Mouse (Mus musculus) forebrain, embryonic 11.5 days (tissue): Measurements from ENCODE around the gene Klf7. TPM values are rescaled to one million over a fixed set of nuclear protein-coding genes. Genes with fewer than 3 reads are reported as not detected.

ENCODE experiments used
- ATAC-seq: fragments of 200-750 bp; cut with Nextera tagmentation; replicated peaks from 2 replicates; pipeline ENCODE4 v1.8.0; 2017; ENCODE audit warnings: moderate TSS enrichment; ENCODE audit not compliant: low FRiP score
- DNase-seq: peaks from one replicate; pipeline ENCODE4 v3.0.0-alpha.2; 2017; ENCODE audit warnings: low spot score
- H3K27ac ChIP-seq: fragments of 300-500 bp; sonication (generic); 2 replicates; pipeline ENCODE4 v1.5.1; 2014; ENCODE audit warnings: low read depth, low read length
- H3K27me3 ChIP-seq: fragments of 300-500 bp; sonication (generic); 2 replicates; pipeline ENCODE4 v1.6.1; 2014; ENCODE audit warnings: mild to moderate bottlenecking, low read length, mixed read lengths; ENCODE audit not compliant: control insufficient read depth, insufficient read depth
- H3K36me3 ChIP-seq: fragments of 300-500 bp; sonication (generic); 2 replicates; pipeline ENCODE4 v1.6.1; 2014; ENCODE audit warnings: mild to moderate bottlenecking, low read length, moderate library complexity, mixed read lengths; ENCODE audit not compliant: control insufficient read depth, insufficient read depth
- H3K4me1 ChIP-seq: fragments of 300-500 bp; sonication (generic); replicated peaks from 2 replicates; pipeline ENCODE4 v1.6.1; 2014; ENCODE audit warnings: low read length, mixed read lengths; ENCODE audit not compliant: control insufficient read depth, insufficient read depth
- H3K4me2 ChIP-seq: fragments of 300-500 bp; sonication (generic); 2 replicates; pipeline ENCODE4 v1.6.1; 2014; ENCODE audit warnings: low read depth, mild to moderate bottlenecking, low read length, moderate library complexity, mixed read lengths; ENCODE audit not compliant: severe bottlenecking
- H3K4me3 ChIP-seq: fragments of 300-500 bp; sonication (generic); 2 replicates; pipeline ENCODE4 v1.5.1; 2014; ENCODE audit warnings: low read depth, low read length
- H3K9ac ChIP-seq: fragments of 300-500 bp; sonication (generic); 2 replicates; pipeline ENCODE4 v1.6.1; 2014; ENCODE audit warnings: low read length
- H3K9me3 ChIP-seq: fragments of 300-500 bp; sonication (generic); 2 replicates; pipeline ENCODE4 v1.6.1; 2016; ENCODE audit warnings: low read length, mixed read lengths; ENCODE audit not compliant: control insufficient read depth
- WGBS: fragments of 180-500 bp; shearing (Covaris S2); extraction: QIAGEN DNeasy Blood & Tissue Kit; methylation state at CpG from one replicate; pipeline ENCODE4 v1.1.7; 2014; 5-methylcytosine and 5-hydroxymethylcytosine counted together
- polyA plus RNA-seq: library from polyadenylated mRNA; unstranded; fragments of >200 nt; fragmentation: Nextera tagmentation; extraction: Ambion mirVana; gene quantifications from 2 replicates; pipeline ENCODE4 v1.2.1, GENCODE M21; 2014

Gene Klf7
- polyA plus RNA-seq, 1 experiment from 2014 or later, result 24.8 TPM

- no peak overlapping the region for H3K4me3 ChIP-seq
- no peak overlapping the region for H3K4me2 ChIP-seq
- peaks cover 2% of the 10 kb centered on the region; the same call in 1 of the 2 replicates for H3K4me1 ChIP-seq
- ATAC-seq (no peak), DNase-seq (no peak)
- no peaks in the 10 kb centered on the region for H3K9me3 ChIP-seq
- WGBS, result 88% methylated on average over 7 of the region's 7 CpGs
- H3K36me3 ChIP-seq, result no peaks in the 10 kb centered on the region
- H3K9ac ChIP-seq, result no peak overlapping the region
- H3K27ac ChIP-seq, result no peak overlapping the region
- H3K27me3 ChIP-seq, result no peaks in the 10 kb centered on the region
These were observed 85.1 kb downstream of the Klf7 start for GRCm38 (mm10) chr1:64036881-64037452.

GRCm38 (mm10) chr1:64035804-64036203 lies 86.3 kb downstream of the Klf7 start:
- Histone ChIP-seq H3K9me3 (no peaks in the 10 kb centered on the region), H3K4me3 (no peak overlapping the region), H3K27ac (no peak overlapping the region), H3K9ac (no peak overlapping the region), H3K36me3 (no peaks in the 10 kb centered on the region), H3K27me3 (no peaks in the 10 kb centered on the region), H3K4me1 (peaks cover 2% of the 10 kb centered on the region; the same call in 1 of the 2 replicates), H3K4me2 (no peak overlapping the region)
- 79% methylated on average over 7 of the region's 7 CpGs for WGBS
- no peak for DNase-seq
- no peak for ATAC-seq

DNA sequence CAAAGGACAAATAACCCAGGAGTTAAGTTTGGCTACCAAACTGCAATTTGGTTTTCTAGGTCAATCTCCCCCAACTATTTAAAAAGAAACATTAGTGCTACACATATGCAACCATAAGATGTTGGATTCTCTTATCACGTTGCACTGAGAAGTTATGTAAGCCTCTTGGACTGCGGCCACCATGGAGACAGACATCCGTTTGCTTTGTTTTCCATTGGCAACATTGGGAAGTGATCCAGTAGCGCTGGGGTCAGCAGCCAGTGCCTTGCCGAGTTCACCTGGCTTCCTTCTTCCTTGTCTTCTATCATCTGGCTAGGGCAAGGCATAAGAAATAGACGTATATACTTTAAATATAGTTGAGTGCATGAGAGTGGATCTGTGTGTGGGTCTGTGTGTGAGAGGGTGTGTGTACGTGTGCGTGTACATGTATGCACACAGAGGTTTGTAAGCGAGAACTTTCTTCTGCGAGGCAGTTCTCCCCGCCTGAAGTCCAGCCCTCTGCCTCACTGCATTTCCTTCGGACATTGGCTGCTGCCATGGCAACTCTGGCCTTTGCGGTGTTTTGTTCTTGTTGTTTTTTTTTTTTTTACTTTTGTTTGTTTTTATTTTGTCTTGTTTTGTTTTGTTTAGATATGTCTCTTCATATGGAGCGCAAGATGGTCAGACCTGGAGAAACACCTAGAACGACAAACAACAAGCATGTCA lies 86.8 kb downstream of the Klf7 start:
- H3K4me1 ChIP-seq, result peaks cover 2% of the 10 kb centered on the region; the same call in 1 of the 2 replicates
- no peak overlapping the region for H3K4me3 ChIP-seq
- no peak for ATAC-seq
- H3K4me2 ChIP-seq, result no peak overlapping the region
- WGBS, result 86% methylated on average over 15 of the region's 15 CpGs
- no peaks in the 10 kb centered on the region for H3K27me3 ChIP-seq
- no peak overlapping the region for H3K9ac ChIP-seq
- no peak for DNase-seq
- no peak overlapping the region for H3K27ac ChIP-seq
- no peaks in the 10 kb centered on the region for H3K36me3 ChIP-seq
- H3K9me3 ChIP-seq, result no peaks in the 10 kb centered on the region

GRCm38 (mm10) chr1:64032502-64033231 lies 89.4 kb downstream of the Klf7 start:
- WGBS, result 85% methylated on average over 9 of the region's 9 CpGs

DNA sequence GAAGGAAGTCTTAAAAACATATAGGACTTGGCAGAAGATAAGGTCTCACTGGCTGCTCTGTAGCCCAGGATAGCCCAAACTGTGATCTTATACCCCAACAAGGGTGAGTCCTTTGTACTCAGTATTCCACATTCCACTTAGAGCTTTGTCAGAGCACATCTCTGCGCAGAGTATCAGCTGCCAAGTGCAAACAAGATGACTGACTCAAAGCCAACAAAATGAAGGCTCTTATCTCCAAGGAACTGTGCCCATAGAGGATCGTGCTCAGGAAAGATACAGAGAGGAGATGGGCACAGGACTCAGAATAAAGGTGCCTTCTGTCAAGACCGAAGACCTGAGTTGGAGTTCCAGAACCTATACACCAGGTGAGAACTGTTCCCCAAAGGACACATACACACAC lies 100.1 kb downstream of the Klf7 start:
- WGBS, result 93% methylated on average over 3 of the region's 3 CpGs
- DNase-seq (no peak), ATAC-seq (no peak)
- Histone ChIP-seq H3K27ac (no peak overlapping the region), H3K4me3 (no peak overlapping the region), H3K9me3 (no peaks in the 10 kb centered on the region), H3K4me1 (peaks cover 5% of the 10 kb centered on the region; the same call in 1 of the 2 replicates), H3K9ac (no peak overlapping the region), H3K36me3 (no peaks in the 10 kb centered on the region), H3K4me2 (no peak overlapping the region), H3K27me3 (no peaks in the 10 kb centered on the region)

More at GRCm38 (mm10) chr1:64032502-64033231, 89.4 kb downstream of the Klf7 start:
- no peaks in the 10 kb centered on the region for H3K36me3 ChIP-seq
- H3K4me3 ChIP-seq, result no peak overlapping the region
- H3K9me3 ChIP-seq, result no peaks in the 10 kb centered on the region
- no peak overlapping the region for H3K9ac ChIP-seq
- H3K27me3 ChIP-seq, result no peaks in the 10 kb centered on the region
- no peaks in the 10 kb centered on the region for H3K4me1 ChIP-seq
- no peak overlapping the region for H3K27ac ChIP-seq
- ATAC-seq, result no peak
- no peak overlapping the region for H3K4me2 ChIP-seq
- DNase-seq, result no peak

- DNase-seq (peak; percentile 56), ATAC-seq (0 out of 2 replicates have a peak, but pooled peaks have one; percentile 36)
- Histone ChIP-seq H3K9ac (no peak overlapping the region), H3K27ac (no peak overlapping the region), H3K9me3 (no peaks in the 10 kb centered on the region), H3K4me2 (0 out of 2 replicates have a peak overlapping the region, but pooled peaks have one; percentile 11), H3K4me3 (no peak overlapping the region), H3K4me1 (peaks cover 5% of the 10 kb centered on the region; the same call in 1 of the 2 replicates), H3K27me3 (no peaks in the 10 kb centered on the region), H3K36me3 (no peaks in the 10 kb centered on the region)
- WGBS, result 48% methylated on average over 19 of the region's 19 CpGs
These were observed 101.1 kb downstream of the Klf7 start for GRCm38 (mm10) chr1:64020672-64021635.

DNA sequence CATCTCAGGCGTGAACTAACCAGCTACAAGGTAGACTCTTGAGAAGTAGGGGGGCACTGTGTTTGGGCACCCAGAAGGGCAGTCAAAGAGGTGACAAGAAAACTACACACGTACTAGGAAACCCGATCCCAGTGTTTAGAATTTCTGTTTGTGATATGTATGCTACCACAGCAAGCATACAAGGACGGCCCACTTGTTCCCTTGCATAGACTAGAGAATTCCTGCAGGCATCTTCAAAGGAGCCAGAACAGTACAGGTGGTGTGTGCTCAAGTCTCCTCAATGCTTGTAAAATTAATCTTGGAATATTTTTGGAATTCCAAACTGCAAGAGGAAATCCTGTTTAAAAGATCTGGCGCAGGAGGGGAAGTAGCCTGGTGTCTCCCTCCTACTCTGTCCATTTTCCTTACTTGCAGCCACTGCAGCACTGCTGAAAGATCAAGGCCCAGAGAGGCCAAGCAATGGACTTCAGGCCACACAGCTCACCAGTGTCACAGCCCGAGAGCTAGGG lies 102.9 kb downstream of the Klf7 start:
- H3K9me3 ChIP-seq, result no peaks in the 10 kb centered on the region
- H3K9ac ChIP-seq, result no peak overlapping the region
- H3K27ac ChIP-seq, result 0 out of 2 replicates have a peak overlapping the region, but pooled peaks have one; percentile 18
- no peak overlapping the region for H3K4me3 ChIP-seq
- ATAC-seq, result no peak
- no peaks in the 10 kb centered on the region for H3K36me3 ChIP-seq
- H3K27me3 ChIP-seq, result no peaks in the 10 kb centered on the region
- WGBS, result 75% methylated on average over 6 of the region's 6 CpGs
- DNase-seq, result no peak
- H3K4me2 ChIP-seq, result no peak overlapping the region
- H3K4me1 ChIP-seq, result peaks cover 5% of the 10 kb centered on the region; the same call in 1 of the 2 replicates
